Mouse (Mus musculus): ENCODE data around the gene Gm5485. TPM values are rescaled to one million over a fixed set of nuclear protein-coding genes. Genes with fewer than 3 reads are reported as not detected.

Gm5485 gene
- polyA plus RNA-seq, 1 experiment from 2014 or later: not detected

- H3K36me3 ChIP-seq (ENCODE audit: control insufficient read depth, insufficient read depth, low read length): no peaks in the 10 kb centered on the region
- ATAC-seq (replicated peaks; ENCODE audit: insufficient number of reproducible peaks, low FRiP score, low TSS enrichment): no peak
- no peak overlapping the region for H3K27ac ChIP-seq (ENCODE audit: low read depth, low read length)
- 45% methylated on average over 2 of the region's 2 CpGs for WGBS (ENCODE audit: insufficient replicate concordance)
- no peaks in the 10 kb centered on the region for H3K27me3 ChIP-seq (ENCODE audit: control insufficient read depth, insufficient read depth, low read length)
- no peaks in the 10 kb centered on the region for H3K4me1 ChIP-seq (ENCODE audit: control insufficient read depth, insufficient read depth, low read length)
- H3K9ac ChIP-seq (ENCODE audit: low read depth, low read length): no peak overlapping the region
- no peak overlapping the region for H3K4me2 ChIP-seq
- H3K4me3 ChIP-seq (ENCODE audit: low read depth, low read length): no peak overlapping the region
- no peaks in the 10 kb centered on the region for H3K9me3 ChIP-seq (replicated peaks; ENCODE audit: control insufficient read depth, low read length)
Measured at GRCm38 (mm10) chr16:48422501-48422900, 10.3 kb upstream of the Gm5485 start.

- Histone ChIP-seq H3K4me3 (ENCODE audit: low read depth, low read length) (no peak overlapping the region), H3K27me3 (ENCODE audit: control insufficient read depth, insufficient read depth, low read length) (no peaks in the 10 kb centered on the region), H3K9ac (ENCODE audit: low read depth, low read length) (no peak overlapping the region), H3K4me2 (no peak overlapping the region), H3K9me3 (replicated peaks; ENCODE audit: control insufficient read depth, low read length) (no peaks in the 10 kb centered on the region), H3K27ac (ENCODE audit: low read depth, low read length) (no peak overlapping the region), H3K36me3 (ENCODE audit: control insufficient read depth, insufficient read depth, low read length) (no peaks in the 10 kb centered on the region), H3K4me1 (ENCODE audit: control insufficient read depth, insufficient read depth, low read length) (no peaks in the 10 kb centered on the region)
- 78% methylated on average over 2 of the region's 2 CpGs for WGBS (ENCODE audit: insufficient replicate concordance)
- no peak for ATAC-seq (replicated peaks; ENCODE audit: insufficient number of reproducible peaks, low FRiP score, low TSS enrichment)
Measured at GRCm38 (mm10) chr16:48419035-48419434, 6.8 kb upstream of the Gm5485 start.

- Histone ChIP-seq H3K9me3 (replicated peaks; ENCODE audit: control insufficient read depth, low read length) (no peaks in the 10 kb centered on the region), H3K9ac (ENCODE audit: low read depth, low read length) (no peak overlapping the region), H3K4me3 (ENCODE audit: low read depth, low read length) (no peak overlapping the region), H3K36me3 (ENCODE audit: control insufficient read depth, insufficient read depth, low read length) (no peaks in the 10 kb centered on the region), H3K27ac (ENCODE audit: low read depth, low read length) (no peak overlapping the region), H3K4me2 (no peak overlapping the region), H3K27me3 (ENCODE audit: control insufficient read depth, insufficient read depth, low read length) (no peaks in the 10 kb centered on the region), H3K4me1 (ENCODE audit: control insufficient read depth, insufficient read depth, low read length) (no peaks in the 10 kb centered on the region)
- WGBS (ENCODE audit: insufficient replicate concordance): 73% methylated on average over 3 of the region's 3 CpGs
- ATAC-seq (replicated peaks; ENCODE audit: insufficient number of reproducible peaks, low FRiP score, low TSS enrichment): no peak
Measured at GRCm38 (mm10) chr16:48418557-48418956, 6.3 kb upstream of the Gm5485 start.

GRCm38 (mm10) chr16:48410125-48410524, 2.1 kb downstream of the Gm5485 start:
- Histone ChIP-seq H3K27me3 (ENCODE audit: control insufficient read depth, insufficient read depth, low read length) (no peaks in the 10 kb centered on the region), H3K36me3 (ENCODE audit: control insufficient read depth, insufficient read depth, low read length) (no peaks in the 10 kb centered on the region), H3K9ac (ENCODE audit: low read depth, low read length) (no peak overlapping the region), H3K4me1 (ENCODE audit: control insufficient read depth, insufficient read depth, low read length) (no peaks in the 10 kb centered on the region), H3K27ac (ENCODE audit: low read depth, low read length) (no peak overlapping the region), H3K9me3 (replicated peaks; ENCODE audit: control insufficient read depth, low read length) (no peaks in the 10 kb centered on the region), H3K4me2 (no peak overlapping the region), H3K4me3 (ENCODE audit: low read depth, low read length) (no peak overlapping the region)
- no peak for ATAC-seq (replicated peaks; ENCODE audit: insufficient number of reproducible peaks, low FRiP score, low TSS enrichment)
- WGBS (ENCODE audit: insufficient replicate concordance): 69% methylated on average over 3 of the region's 3 CpGs

- no peak overlapping the region for H3K9ac ChIP-seq (ENCODE audit: low read depth, low read length)
- no peaks in the 10 kb centered on the region for H3K4me1 ChIP-seq (ENCODE audit: control insufficient read depth, insufficient read depth, low read length)
- no peak overlapping the region for H3K4me2 ChIP-seq
- H3K9me3 ChIP-seq (replicated peaks; ENCODE audit: control insufficient read depth, low read length): no peaks in the 10 kb centered on the region
- no peaks in the 10 kb centered on the region for H3K36me3 ChIP-seq (ENCODE audit: control insufficient read depth, insufficient read depth, low read length)
- no peak for ATAC-seq (replicated peaks; ENCODE audit: insufficient number of reproducible peaks, low FRiP score, low TSS enrichment)
- WGBS (ENCODE audit: insufficient replicate concordance): 58% methylated on average over 7 of the region's 7 CpGs
- H3K4me3 ChIP-seq (ENCODE audit: low read depth, low read length): no peak overlapping the region
- no peaks in the 10 kb centered on the region for H3K27me3 ChIP-seq (ENCODE audit: control insufficient read depth, insufficient read depth, low read length)
- H3K27ac ChIP-seq (ENCODE audit: low read depth, low read length): no peak overlapping the region
Measured at GRCm38 (mm10) chr16:48409580-48409979, 2.6 kb downstream of the Gm5485 start.

GRCm38 (mm10) chr16:48405674-48406403, 6.4 kb downstream of the Gm5485 start:
- no peaks in the 10 kb centered on the region for H3K27me3 ChIP-seq (ENCODE audit: control insufficient read depth, insufficient read depth, low read length)
- WGBS (ENCODE audit: insufficient replicate concordance): 77% methylated on average over 10 of the region's 10 CpGs
- H3K27ac ChIP-seq (ENCODE audit: low read depth, low read length): no peak overlapping the region
- H3K4me1 ChIP-seq (ENCODE audit: control insufficient read depth, insufficient read depth, low read length): no peaks in the 10 kb centered on the region
- no peaks in the 10 kb centered on the region for H3K9me3 ChIP-seq (replicated peaks; ENCODE audit: control insufficient read depth, low read length)
- H3K9ac ChIP-seq (ENCODE audit: low read depth, low read length): no peak overlapping the region
- no peak for ATAC-seq (replicated peaks; ENCODE audit: insufficient number of reproducible peaks, low FRiP score, low TSS enrichment)
- H3K4me2 ChIP-seq: no peak overlapping the region
- H3K36me3 ChIP-seq (ENCODE audit: control insufficient read depth, insufficient read depth, low read length): no peaks in the 10 kb centered on the region
- H3K4me3 ChIP-seq (ENCODE audit: low read depth, low read length): no peak overlapping the region

- Histone ChIP-seq H3K9me3 (replicated peaks; ENCODE audit: control insufficient read depth, low read length) (no peaks in the 10 kb centered on the region), H3K36me3 (ENCODE audit: control insufficient read depth, insufficient read depth, low read length) (no peaks in the 10 kb centered on the region), H3K27ac (ENCODE audit: low read depth, low read length) (no peak overlapping the region), H3K4me3 (ENCODE audit: low read depth, low read length) (no peak overlapping the region), H3K9ac (ENCODE audit: low read depth, low read length) (no peak overlapping the region), H3K27me3 (ENCODE audit: control insufficient read depth, insufficient read depth, low read length) (no peaks in the 10 kb centered on the region), H3K4me1 (ENCODE audit: control insufficient read depth, insufficient read depth, low read length) (no peaks in the 10 kb centered on the region), H3K4me2 (no peak overlapping the region)
- ATAC-seq (replicated peaks; ENCODE audit: insufficient number of reproducible peaks, low FRiP score, low TSS enrichment): no peak
Measured at GRCm38 (mm10) chr16:48404009-48404408, 8.2 kb downstream of the Gm5485 start.

GRCm38 (mm10) chr16:48403423-48403822, 8.8 kb downstream of the Gm5485 start:
- WGBS (ENCODE audit: insufficient replicate concordance): 81% methylated on average over 3 of the region's 3 CpGs
- H3K9ac ChIP-seq (ENCODE audit: low read depth, low read length): no peak overlapping the region
- ATAC-seq (replicated peaks; ENCODE audit: insufficient number of reproducible peaks, low FRiP score, low TSS enrichment): no peak

GRCm38 (mm10) chr16:48402963-48403362, 9.3 kb downstream of the Gm5485 start:
- Histone ChIP-seq H3K4me3 (ENCODE audit: low read depth, low read length) (no peak overlapping the region), H3K9me3 (replicated peaks; ENCODE audit: control insufficient read depth, low read length) (no peaks in the 10 kb centered on the region), H3K4me1 (ENCODE audit: control insufficient read depth, insufficient read depth, low read length) (no peaks in the 10 kb centered on the region), H3K36me3 (ENCODE audit: control insufficient read depth, insufficient read depth, low read length) (no peaks in the 10 kb centered on the region), H3K4me2 (no peak overlapping the region), H3K27ac (ENCODE audit: low read depth, low read length) (no peak overlapping the region), H3K9ac (ENCODE audit: low read depth, low read length) (no peak overlapping the region), H3K27me3 (ENCODE audit: control insufficient read depth, insufficient read depth, low read length) (no peaks in the 10 kb centered on the region)
- 75% methylated on average over 4 of the region's 4 CpGs for WGBS (ENCODE audit: insufficient replicate concordance)
- ATAC-seq (replicated peaks; ENCODE audit: insufficient number of reproducible peaks, low FRiP score, low TSS enrichment): no peak

More at GRCm38 (mm10) chr16:48403423-48403822, 8.8 kb downstream of the Gm5485 start:
- Histone ChIP-seq H3K27me3 (ENCODE audit: control insufficient read depth, insufficient read depth, low read length) (no peaks in the 10 kb centered on the region), H3K9me3 (replicated peaks; ENCODE audit: control insufficient read depth, low read length) (no peaks in the 10 kb centered on the region), H3K4me1 (ENCODE audit: control insufficient read depth, insufficient read depth, low read length) (no peaks in the 10 kb centered on the region), H3K4me3 (ENCODE audit: low read depth, low read length) (no peak overlapping the region), H3K27ac (ENCODE audit: low read depth, low read length) (no peak overlapping the region), H3K36me3 (ENCODE audit: control insufficient read depth, insufficient read depth, low read length) (no peaks in the 10 kb centered on the region), H3K4me2 (no peak overlapping the region)

Measured in heart, embryonic 11.5 days (tissue).